Mouse (Mus musculus): ENCODE measurements around the gene Homez.
A peak's percentile ranks its signal among the peaks of the same experiment; 100 is the strongest.

Homez gene

GRCm38 (mm10) chr14:54870861-54871260 lies at the start of gene Homez:
Homez (minus strand) TSS chr14:54870961.
- no peak for DNase-seq

GRCm38 (mm10) chr14:54920076-54920685 lies 49.4 kb upstream of the Homez start:
- no peak for DNase-seq

GRCm38 (mm10) chr14:54913343-54913742 lies 42.6 kb upstream of the Homez start:
- DNase-seq, result no peak

- DNase-seq, result peak; percentile 82
These were observed 42.1 kb upstream of the Homez start, which contains the start of gene Slc22a17 for GRCm38 (mm10) chr14:54912886-54913285. Slc22a17 (minus strand) TSS chr14:54913132.

- peak; percentile 59 for DNase-seq
These were observed 41.5 kb upstream of the Homez start for GRCm38 (mm10) chr14:54912109-54912850.

- DNase-seq, result no peak
These were observed 37.9 kb upstream of the Homez start for GRCm38 (mm10) chr14:54908682-54909081.

GRCm38 (mm10) chr14:54903641-54904040 lies 32.9 kb upstream of the Homez start:
- DNase-seq, result no peak

GRCm38 (mm10) chr14:54900383-54900782 lies 29.6 kb upstream of the Homez start:
- DNase-seq, result peak; percentile 64

GRCm38 (mm10) chr14:54897445-54897844 lies 26.7 kb upstream of the Homez start:
- no peak for DNase-seq

- DNase-seq, result no peak
These were observed 23.8 kb upstream of the Homez start for GRCm38 (mm10) chr14:54894296-54895151.

- DNase-seq, result peak; percentile 100
These were observed 23.0 kb upstream of the Homez start for GRCm38 (mm10) chr14:54893651-54894181.

GRCm38 (mm10) chr14:54892200-54892599 lies 21.4 kb upstream of the Homez start, which contains the start of gene Pabpn1:
Pabpn1 (plus strand) TSS chr14:54892500.
- DNase-seq, result no peak

- no peak for DNase-seq
These were observed 14.5 kb upstream of the Homez start for GRCm38 (mm10) chr14:54885309-54885708.

GRCm38 (mm10) chr14:54884022-54884712 lies 13.4 kb upstream of the Homez start:
- no peak for DNase-seq

GRCm38 (mm10) chr14:54883154-54884021 lies 12.6 kb upstream of the Homez start, which contains the start of the genes Bcl2l2 and Gm20521:
Bcl2l2 (plus strand) TSS chr14:54883377.
Gm20521 (plus strand) TSS chr14:54883441.
- peak; percentile 85 for DNase-seq

- DNase-seq, result peak; percentile 82
These were observed 6.4 kb upstream of the Homez start, which contains the start of gene Ppp1r3e for GRCm38 (mm10) chr14:54877048-54877715. Ppp1r3e (minus strand) TSS chr14:54877550.

GRCm38 (mm10) chr14:54876539-54877047 lies 5.8 kb upstream of the Homez start:
- peak; percentile 96 for DNase-seq

- DNase-seq, result no peak
These were observed 5.2 kb upstream of the Homez start for GRCm38 (mm10) chr14:54875844-54876538.

GRCm38 (mm10) chr14:54874165-54874564 lies 3.4 kb upstream of the Homez start:
- no peak for DNase-seq

GRCm38 (mm10) chr14:54868026-54868425 lies 2.7 kb downstream of the Homez start:
- no peak for DNase-seq
